In genomic region chr9:80197233-80197632, GRCm38 (mm10) we compare ENCODE assay signal across 17 mouse cellular contexts. TPM values are rescaled to one million over a fixed set of nuclear protein-coding genes. Genes with fewer than 3 reads are reported as not detected.
DNase-seq lines count a peak whose midpoint lies in the region; ATAC-seq and TF ChIP-seq lines count a peak whose summit lies in the region.
"Had no signal": no experiment of that assay in that cellular context is flagged by ENCODE, and none has a peak within 500 bp of the region (broad histone marks: within the 10 kb centered on the region; RNA-seq: fewer than 3 reads in every experiment).

No protein-coding gene starts in this region.

- H3K9me3 ChIP-seq in midbrain, embryonic 10.5 days (replicated peaks): no peaks in the 10 kb centered on the region
- no peaks in the 10 kb centered on the region for H3K9me3 ChIP-seq in lung, postnatal 0 days (ENCODE audit: low read length)

- no peak overlapping the region for H3K4me2 ChIP-seq in lung, postnatal 0 days (replicated peaks; ENCODE audit: low read depth, low read length)

- WGBS in midbrain, embryonic 10.5 days: 21% methylated on average over 6 of the region's 6 CpGs
- WGBS in lung, postnatal 0 days: 85% methylated on average over 6 of the region's 6 CpGs

- H3K27ac ChIP-seq in layer of hippocampus, adult 2 months: peak overlapping the region; percentile 39; the same call in 1 of the 2 replicates
- H3K27ac ChIP-seq in midbrain, embryonic 10.5 days (replicated peaks): peak overlapping the region; percentile 70
- H3K27ac ChIP-seq in lung, postnatal 0 days (ENCODE audit: low read length): no peak overlapping the region

- H3K9ac ChIP-seq in lung, postnatal 0 days (replicated peaks; ENCODE audit: low read depth): no peak overlapping the region
- H3K9ac ChIP-seq: liver, postnatal 0 days had no signal

- TF ChIP-seq CTCF in layer of hippocampus, adult 2 months (conservative IDR thresholded peaks at IDR 0.05): no peak
- TF ChIP-seq CTCF in lung, postnatal 0 days (IDR thresholded peaks at IDR 0.05): no peak

- no peak for ATAC-seq in lung, postnatal 0 days
- ATAC-seq: liver, postnatal 0 days had no signal

- DNase-seq in embryo, embryonic 10 days (ENCODE audit: low spot score): peak; percentile 35
- no peak for DNase-seq in embryo, embryonic 11 days
- no peak for DNase-seq in layer of hippocampus, adult 2 months (ENCODE audit: low spot score in 2 of 2)
- DNase-seq in layer of hippocampus, postnatal 25 days (ENCODE audit: extremely low spot score in 1 of 2, low spot score in 1 of 2): no peak
- DNase-seq in midbrain, embryonic 10.5 days (ENCODE audit: low spot score): peak; percentile 32
- DNase-seq in left cerebral cortex, postnatal 4 days: no peak
- no peak for DNase-seq in lung, postnatal 0 days (ENCODE audit: low spot score)
- DNase-seq in gastrocnemius, postnatal 25 days: no peak
- DNase-seq: adrenal gland, adult 2 months; cerebellum, adult 11-12 months; heart, postnatal 4 days; kidney, adult 11 months; kidney, postnatal 14 days; layer of hippocampus, adult 9-11 months; liver, postnatal 0 days; right cerebral cortex, postnatal 14 days; thymus, postnatal 25 days had no signal

- peaks cover 41% of the 10 kb centered on the region for H3K4me1 ChIP-seq in midbrain, embryonic 10.5 days
- no peaks in the 10 kb centered on the region for H3K4me1 ChIP-seq in lung, postnatal 0 days (ENCODE audit: insufficient read depth, low read depth, low read length)

- H3K36me3 ChIP-seq in midbrain, embryonic 10.5 days: no peaks in the 10 kb centered on the region
- H3K36me3 ChIP-seq in lung, postnatal 0 days (ENCODE audit: insufficient read depth, low read length): no peaks in the 10 kb centered on the region

- TF ChIP-seq EP300 in lung, postnatal 0 days (IDR thresholded peaks at IDR 0.05): no peak

- H3K27me3 ChIP-seq in midbrain, embryonic 10.5 days (ENCODE audit: low read depth, poor library complexity, severe bottlenecking): no peaks in the 10 kb centered on the region; the same call in 1 of the 2 replicates
- no peaks in the 10 kb centered on the region for H3K27me3 ChIP-seq in lung, postnatal 0 days (replicated peaks; ENCODE audit: insufficient read depth, low read length)

- H3K4me3 ChIP-seq in layer of hippocampus, adult 2 months: no peak overlapping the region
- H3K4me3 ChIP-seq in midbrain, embryonic 10.5 days: no peak overlapping the region
- no peak overlapping the region for H3K4me3 ChIP-seq in lung, postnatal 0 days (ENCODE audit: low read depth, low read length)

- intact Hi-C loops in left cerebral cortex, postnatal 4 days (cut with DNase I): no loop called here

RNA-seq across cellular contexts. Expression of gene Myo6, which starts 32.4 kb away (rescaled TPM):
- 10 to 100 TPM; 82.0 to 83.8 TPM for total RNA-seq in layer of hippocampus, adult 2 months (2021)
- 10 to 100 TPM; 71.7 to 84.2 TPM for total RNA-seq in layer of hippocampus, postnatal 25 days (2021)
- polyA plus RNA-seq in midbrain, embryonic 10.5 days (2016; fragmentation: Nextera tagmentation; extraction: Ambion mirVana): 8.4 and 9.9 TPM in 2 replicates
- 10 to 100 TPM; 41.7 to 41.8 TPM for total RNA-seq in left cerebral cortex, postnatal 4 days (2021)
- polyA plus RNA-seq in lung, postnatal 0 days (2015; fragmentation: Nextera tagmentation; extraction: Ambion mirVana): 23.1 and 29.1 TPM in 2 replicates
- 1 to 10 TPM; 7.5 to 8.1 TPM for total RNA-seq in gastrocnemius, postnatal 25 days (2021)

Comparison
In these comparisons a context has a peak if more than half of its experiments do, and no peak if none do; other contexts are left out.
1. DNase-seq: peak in embryo, embryonic 10 days (single experiment) and midbrain, embryonic 10.5 days (single experiment); none in embryo, embryonic 11 days (single experiment), layer of hippocampus, adult 2 months (0 of 2), layer of hippocampus, postnatal 25 days (0 of 2), left cerebral cortex, postnatal 4 days (single experiment), lung, postnatal 0 days (single experiment) and gastrocnemius, postnatal 25 days (single experiment).
2. RNA of gene Myo6, which starts 32.4 kb away (total RNA-seq): 71.7 to 84.2 TPM in layer of hippocampus, postnatal 25 days, 82.0 to 83.8 TPM in layer of hippocampus, adult 2 months and 41.7 to 41.8 TPM in left cerebral cortex, postnatal 4 days; 7.5 to 8.1 TPM in gastrocnemius, postnatal 25 days; every median in the first group is over 4 times any median in the second.